Mouse (Mus musculus): ENCODE results near the gene Irf9. TPM values are rescaled to one million over a fixed set of nuclear protein-coding genes. Genes with fewer than 3 reads are reported as not detected.
A peak's percentile ranks its signal among the peaks of the same experiment; 100 is the strongest.

The Irf9 gene
- polyA plus RNA-seq, 1 experiment from 2014 or later = 27.4 TPM

- 84% methylated on average over 11 of the region's 11 CpGs for WGBS
- ATAC-seq (replicated peaks; ENCODE audit: low FRiP score, low read depth) (no peak), DNase-seq (ENCODE audit: low spot score) (no peak)
- Histone ChIP-seq H3K27me3 (ENCODE audit: insufficient read depth, low read length) (no peaks in the 10 kb centered on the region), H3K9ac (ENCODE audit: low read depth, low read length) (peak overlapping the region; percentile 60; the same call in 1 of the 2 replicates), H3K4me2 (ENCODE audit: low read length) (peak overlapping the region; percentile 71), H3K4me3 (replicated peaks; ENCODE audit: low read depth, low read length) (peak overlapping the region; percentile 47), H3K9me3 (replicated peaks; ENCODE audit: low read length) (no peaks in the 10 kb centered on the region), H3K4me1 (replicated peaks; ENCODE audit: insufficient read depth, low read length) (peaks cover 13% of the 10 kb centered on the region), H3K27ac (peak overlapping the region; percentile 87), H3K36me3 (ENCODE audit: insufficient read depth, low read length) (peaks cover 54% of the 10 kb centered on the region)
- TF ChIP-seq CTCF (IDR thresholded peaks at IDR 0.05; ENCODE audit: low read depth) = no peak
Measured at GRCm38 (mm10) chr14:55604823-55605222, 1.5 kb downstream of the Irf9 start.

GRCm38 (mm10) chr14:55605743-55606459 lies 2.5 kb downstream of the Irf9 start:
- Histone ChIP-seq H3K4me2 (ENCODE audit: low read length) (no peak overlapping the region), H3K4me1 (replicated peaks; ENCODE audit: insufficient read depth, low read length) (peaks cover 13% of the 10 kb centered on the region), H3K27me3 (ENCODE audit: insufficient read depth, low read length) (no peaks in the 10 kb centered on the region), H3K9me3 (replicated peaks; ENCODE audit: low read length) (no peaks in the 10 kb centered on the region), H3K4me3 (replicated peaks; ENCODE audit: low read depth, low read length) (no peak overlapping the region), H3K9ac (ENCODE audit: low read depth, low read length) (no peak overlapping the region), H3K36me3 (ENCODE audit: insufficient read depth, low read length) (peaks cover 52% of the 10 kb centered on the region), H3K27ac (no peak overlapping the region)
- DNase-seq (ENCODE audit: low spot score) (no peak), ATAC-seq (replicated peaks; ENCODE audit: low FRiP score, low read depth) (no peak)
- no peak for TF ChIP-seq CTCF (IDR thresholded peaks at IDR 0.05; ENCODE audit: low read depth)
- 93% methylated on average over 16 of the region's 16 CpGs for WGBS

GRCm38 (mm10) chr14:55608339-55608738 lies 5.0 kb downstream of the Irf9 start:
- Histone ChIP-seq H3K36me3 (ENCODE audit: insufficient read depth, low read length) (peaks cover 36% of the 10 kb centered on the region), H3K4me3 (replicated peaks; ENCODE audit: low read depth, low read length) (no peak overlapping the region), H3K27me3 (ENCODE audit: insufficient read depth, low read length) (no peaks in the 10 kb centered on the region), H3K4me1 (replicated peaks; ENCODE audit: insufficient read depth, low read length) (peaks cover 8% of the 10 kb centered on the region), H3K9ac (ENCODE audit: low read depth, low read length) (no peak overlapping the region), H3K9me3 (replicated peaks; ENCODE audit: low read length) (no peaks in the 10 kb centered on the region), H3K27ac (no peak overlapping the region), H3K4me2 (ENCODE audit: low read length) (no peak overlapping the region)
- DNase-seq (ENCODE audit: low spot score) (no peak), ATAC-seq (replicated peaks; ENCODE audit: low FRiP score, low read depth) (no peak)
- TF ChIP-seq CTCF (IDR thresholded peaks at IDR 0.05; ENCODE audit: low read depth) = no peak
- WGBS = 93% methylated on average over 6 of the region's 6 CpGs

- no peaks in the 10 kb centered on the region for H3K27me3 ChIP-seq (ENCODE audit: insufficient read depth, low read length)
- ATAC-seq (replicated peaks; ENCODE audit: low FRiP score, low read depth) (no peak), DNase-seq (ENCODE audit: low spot score) (peak; percentile 3)
- no peak overlapping the region for H3K9ac ChIP-seq (ENCODE audit: low read depth, low read length)
- peaks cover 21% of the 10 kb centered on the region for H3K36me3 ChIP-seq (ENCODE audit: insufficient read depth, low read length)
- H3K4me2 ChIP-seq (ENCODE audit: low read length) = no peak overlapping the region
- H3K27ac ChIP-seq = no peak overlapping the region
- no peak for TF ChIP-seq CTCF (IDR thresholded peaks at IDR 0.05; ENCODE audit: low read depth)
- WGBS = 54% methylated on average over 6 of the region's 6 CpGs
- H3K9me3 ChIP-seq (replicated peaks; ENCODE audit: low read length) = no peaks in the 10 kb centered on the region
- no peaks in the 10 kb centered on the region for H3K4me1 ChIP-seq (replicated peaks; ENCODE audit: insufficient read depth, low read length)
- H3K4me3 ChIP-seq (replicated peaks; ENCODE audit: low read depth, low read length) = no peak overlapping the region
Measured at GRCm38 (mm10) chr14:55613346-55613745, 10.0 kb downstream of the Irf9 start.

- Histone ChIP-seq H3K27ac (no peak overlapping the region), H3K9me3 (replicated peaks; ENCODE audit: low read length) (no peaks in the 10 kb centered on the region), H3K27me3 (ENCODE audit: insufficient read depth, low read length) (no peaks in the 10 kb centered on the region), H3K36me3 (ENCODE audit: insufficient read depth, low read length) (peaks cover 9% of the 10 kb centered on the region; the same call in 1 of the 2 replicates), H3K9ac (ENCODE audit: low read depth, low read length) (no peak overlapping the region), H3K4me3 (replicated peaks; ENCODE audit: low read depth, low read length) (no peak overlapping the region), H3K4me2 (ENCODE audit: low read length) (no peak overlapping the region), H3K4me1 (replicated peaks; ENCODE audit: insufficient read depth, low read length) (no peaks in the 10 kb centered on the region)
- 87% methylated on average over 7 of the region's 7 CpGs for WGBS
- TF ChIP-seq CTCF (IDR thresholded peaks at IDR 0.05; ENCODE audit: low read depth) = no peak
- no peak for DNase-seq (ENCODE audit: low spot score)
- no peak for ATAC-seq (replicated peaks; ENCODE audit: low FRiP score, low read depth)
Measured at GRCm38 (mm10) chr14:55614565-55615178, 11.3 kb downstream of the Irf9 start.

GRCm38 (mm10) chr14:55615876-55616275 lies 12.5 kb downstream of the Irf9 start:
- DNase-seq (ENCODE audit: low spot score) (peak; percentile 21), ATAC-seq (replicated peaks; ENCODE audit: low FRiP score, low read depth) (no peak)
- no peak for TF ChIP-seq CTCF (IDR thresholded peaks at IDR 0.05; ENCODE audit: low read depth)
- H3K4me2 ChIP-seq (ENCODE audit: low read length) = no peak overlapping the region
- no peak overlapping the region for H3K27ac ChIP-seq
- 32% methylated on average over 2 of the region's 2 CpGs for WGBS
- H3K36me3 ChIP-seq (ENCODE audit: insufficient read depth, low read length) = no peaks in the 10 kb centered on the region
- H3K9ac ChIP-seq (ENCODE audit: low read depth, low read length) = no peak overlapping the region
- H3K4me3 ChIP-seq (replicated peaks; ENCODE audit: low read depth, low read length) = no peak overlapping the region
- H3K4me1 ChIP-seq (replicated peaks; ENCODE audit: insufficient read depth, low read length) = no peaks in the 10 kb centered on the region
- no peaks in the 10 kb centered on the region for H3K27me3 ChIP-seq (ENCODE audit: insufficient read depth, low read length)
- H3K9me3 ChIP-seq (replicated peaks; ENCODE audit: low read length) = no peaks in the 10 kb centered on the region

Data from kidney, postnatal 0 days (tissue).